Mouse (Mus musculus) layer of hippocampus, adult 9-11 months (tissue): ENCODE measurements around the gene Pik3c2b.
"Not testable (repeated sequence)": the region's sequence is repeated elsewhere in the genome, so short reads cannot be mapped to it uniquely, and the experiment has no call there.

Source experiments
- DNase-seq: peaks from one replicate; pipeline ENCODE4 v3.0.0; 2022

Gene Pik3c2b

DNA sequence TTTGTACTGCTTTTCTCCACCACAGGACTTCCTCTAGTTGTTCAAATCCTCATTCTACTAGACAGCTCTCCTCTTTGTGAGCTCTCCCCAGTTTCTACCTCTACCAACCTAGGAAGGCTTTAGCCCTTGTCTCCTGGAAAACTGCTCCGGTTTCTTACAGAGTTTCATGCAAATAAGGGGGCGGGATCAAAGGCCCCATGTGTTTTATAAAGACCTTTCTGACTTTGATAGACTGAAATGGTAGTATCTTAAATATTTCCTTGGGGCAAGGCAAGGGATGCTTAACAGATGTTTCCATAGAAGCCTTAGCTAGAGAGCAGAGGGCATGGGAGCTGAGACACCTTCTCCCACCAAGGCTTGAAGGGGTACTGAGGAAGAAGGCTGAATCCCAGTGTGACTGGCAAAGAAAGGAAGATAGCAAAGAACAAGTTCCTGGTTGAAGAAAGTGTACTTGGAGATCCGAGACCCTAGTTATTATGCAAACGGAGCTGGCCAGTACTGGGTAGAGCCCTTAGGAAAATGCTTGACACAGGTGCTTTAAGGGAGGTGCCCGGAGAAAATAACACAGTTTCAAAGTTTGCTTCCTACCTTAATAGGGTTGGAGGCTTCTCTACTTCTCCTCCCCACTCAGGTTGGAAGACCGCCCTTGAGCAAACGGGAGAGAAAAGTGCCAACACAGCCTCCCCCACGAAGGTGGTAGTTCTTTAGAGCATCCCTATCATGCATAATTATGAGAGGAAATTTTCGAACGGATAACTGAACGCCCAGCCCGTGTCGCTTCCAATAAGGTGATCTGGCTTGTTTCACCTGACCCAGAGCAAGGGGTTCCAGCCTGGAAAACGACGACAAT lies at the start of gene Pik3c2b:
Gene Pik3c2b (plus strand): TSS at position 657 of the 850 bp plus-strand sequence.
- DNase-seq: no peak

DNA sequence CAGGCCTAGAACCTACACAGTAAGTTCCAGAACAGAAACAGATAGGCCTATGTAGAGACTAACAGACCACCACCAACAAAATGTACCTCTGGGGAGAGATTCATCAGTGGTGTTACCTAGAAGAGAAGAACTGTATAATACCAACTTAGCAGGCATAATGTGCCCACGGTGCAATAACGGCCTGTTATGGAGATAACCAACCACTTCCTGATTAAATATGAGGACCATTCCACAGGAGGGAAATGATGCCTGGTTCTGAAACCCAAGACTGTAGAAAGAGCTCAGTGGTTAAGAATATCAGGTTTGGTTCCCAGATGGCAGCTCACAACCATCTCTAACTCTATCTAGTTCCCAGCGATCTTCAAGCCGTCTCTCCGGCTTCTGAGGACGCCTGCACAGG lies 45.1 kb upstream of the Pik3c2b start:
- no peak for DNase-seq

DNA sequence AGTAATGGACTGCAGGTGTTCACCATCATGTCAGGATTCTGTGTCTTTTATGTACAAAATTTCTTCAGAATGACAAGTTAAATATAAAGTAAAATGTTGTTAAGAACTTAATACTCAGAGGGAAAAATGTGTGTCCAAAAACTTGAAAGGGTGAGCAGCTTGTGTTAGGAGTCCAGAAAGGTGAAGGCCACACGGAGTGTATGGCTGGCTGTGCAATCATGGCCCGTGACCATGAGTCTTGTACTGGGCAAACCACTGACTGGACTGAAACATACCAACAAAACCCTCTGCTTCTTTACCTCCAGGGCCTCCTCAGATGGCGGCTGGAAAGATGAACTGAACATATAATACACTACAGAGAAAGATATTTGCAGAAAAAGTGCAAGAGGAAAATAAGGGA lies 38.9 kb upstream of the Pik3c2b start:
- no peak for DNase-seq

DNA sequence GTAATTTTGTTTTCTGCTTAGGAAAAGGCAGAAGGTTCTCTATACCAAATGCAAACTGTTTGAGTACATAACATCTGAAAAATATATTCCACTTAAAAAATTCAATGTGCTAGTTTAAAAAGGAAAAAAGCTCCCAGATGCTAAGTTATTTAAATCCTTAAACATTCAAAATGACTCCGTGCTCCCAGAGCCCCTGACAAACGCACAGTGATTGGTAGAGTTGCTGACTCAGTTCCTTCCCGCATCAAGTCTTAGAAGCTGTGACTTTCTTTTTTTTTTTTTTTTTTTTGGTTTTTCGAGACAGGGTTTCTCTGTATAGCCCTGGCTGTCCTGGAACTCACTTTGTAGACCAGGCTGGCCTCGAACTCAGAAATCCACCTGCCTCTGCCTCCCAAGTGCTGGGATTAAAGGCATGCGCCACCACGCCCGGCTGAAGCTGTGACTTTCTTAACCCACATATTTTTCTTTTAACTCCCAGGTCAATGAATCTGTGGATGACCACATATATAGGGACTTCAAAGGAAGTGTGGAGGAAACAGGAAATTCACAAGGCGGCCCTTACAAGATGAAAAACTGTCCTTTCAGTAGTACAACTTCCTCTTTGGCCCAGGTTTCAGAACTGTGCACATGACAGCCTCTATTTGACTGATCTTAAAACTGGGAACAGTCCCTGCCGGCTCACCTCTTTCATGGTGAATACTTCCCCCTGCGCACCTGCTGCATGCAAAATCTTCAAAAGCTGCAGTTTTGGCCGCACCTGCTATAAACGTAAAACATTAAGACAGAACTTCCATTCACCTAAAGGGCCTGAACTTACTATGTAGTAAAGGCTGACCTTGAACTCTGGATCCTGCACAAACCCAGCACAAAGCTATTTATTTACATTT lies 33.3 kb upstream of the Pik3c2b start:
- DNase-seq: no peak

DNA sequence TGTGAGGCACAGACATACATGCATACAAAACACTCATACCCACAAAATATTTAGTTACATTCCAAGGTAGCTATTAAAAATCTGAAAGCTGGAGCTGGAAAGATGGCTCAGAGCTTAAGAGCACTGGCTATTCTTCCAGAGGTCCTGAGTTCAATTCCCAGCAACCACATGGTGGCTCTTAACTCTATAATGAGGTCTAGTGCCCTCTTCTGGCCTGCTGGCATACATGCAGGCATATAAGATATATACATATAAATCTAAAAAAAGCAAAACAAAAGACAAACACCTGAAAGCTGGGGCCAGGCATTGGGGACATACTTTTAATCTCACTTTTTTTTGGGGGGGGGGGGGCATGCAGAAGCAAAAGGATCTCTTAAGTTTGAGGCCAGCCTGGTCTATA lies 32.1 kb upstream of the Pik3c2b start:
- no peak for DNase-seq

DNA sequence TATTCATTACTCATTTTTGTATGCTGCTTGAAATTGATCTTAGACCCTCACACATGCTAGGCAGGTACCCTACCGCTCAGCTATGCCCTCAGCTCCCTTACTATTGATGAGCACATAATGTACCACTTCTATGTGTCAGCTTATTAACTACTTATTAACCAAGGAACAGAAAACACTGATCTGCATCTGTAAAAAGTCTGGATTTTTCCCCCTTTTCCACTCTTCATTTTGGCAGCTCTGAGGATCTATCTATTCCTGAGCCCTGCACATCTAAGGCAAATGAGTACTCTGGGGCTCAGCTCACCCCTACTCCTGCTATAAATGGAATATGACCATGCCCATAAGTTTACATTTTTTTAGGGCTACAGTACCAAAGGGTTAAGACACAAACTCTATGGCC lies 31.3 kb upstream of the Pik3c2b start:
- DNase-seq: no peak

DNA sequence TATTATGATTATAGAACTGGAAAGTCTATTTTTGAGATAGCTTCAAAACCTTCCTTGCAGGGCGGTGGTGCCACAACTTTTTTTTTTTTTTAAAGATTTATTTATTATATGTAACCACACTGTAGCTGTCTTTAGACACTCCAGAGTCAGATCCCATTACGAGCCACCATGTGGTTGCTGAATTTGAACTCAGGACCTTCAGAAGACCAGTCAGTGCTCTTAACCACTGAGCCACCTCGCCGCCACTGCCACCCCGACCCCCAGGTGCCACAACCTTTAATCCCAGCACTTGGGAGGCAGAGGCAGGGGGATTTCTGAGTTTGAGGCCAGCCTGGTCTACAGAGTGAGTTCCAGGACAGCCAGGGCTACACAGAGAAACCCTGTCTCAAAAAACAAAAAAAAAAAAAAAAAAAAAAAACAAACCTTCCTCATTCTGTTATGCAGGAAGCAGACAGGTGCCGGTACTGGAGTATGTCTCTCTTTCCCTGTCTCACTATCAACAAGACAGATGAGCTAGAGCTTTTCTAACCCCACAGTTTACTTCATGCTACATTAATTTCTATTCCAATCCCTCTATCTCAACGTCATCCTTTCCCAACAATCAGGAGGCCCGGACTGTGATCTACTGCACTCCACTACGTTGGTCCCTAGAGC lies 28.6 kb upstream of the Pik3c2b start:
- no peak for DNase-seq

DNA sequence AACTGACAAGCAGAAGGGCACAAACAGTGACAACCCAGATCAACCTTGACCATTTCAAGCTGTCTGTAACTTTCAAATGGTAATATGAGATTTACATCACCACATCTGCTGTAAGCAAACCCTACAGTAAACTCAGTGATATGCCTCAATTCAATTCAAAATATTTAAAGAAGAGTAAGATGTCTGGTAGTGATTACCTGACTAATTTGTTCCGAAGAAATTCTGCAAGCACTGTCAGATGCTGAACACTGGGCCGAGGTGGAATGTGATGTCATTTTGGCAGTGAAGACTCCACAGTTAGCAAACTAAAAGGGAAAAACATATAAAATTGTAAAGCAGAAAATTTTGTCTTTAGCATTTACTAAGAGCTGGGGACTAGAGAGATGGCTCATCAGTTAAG lies 26.9 kb upstream of the Pik3c2b start:
- DNase-seq: no peak

DNA sequence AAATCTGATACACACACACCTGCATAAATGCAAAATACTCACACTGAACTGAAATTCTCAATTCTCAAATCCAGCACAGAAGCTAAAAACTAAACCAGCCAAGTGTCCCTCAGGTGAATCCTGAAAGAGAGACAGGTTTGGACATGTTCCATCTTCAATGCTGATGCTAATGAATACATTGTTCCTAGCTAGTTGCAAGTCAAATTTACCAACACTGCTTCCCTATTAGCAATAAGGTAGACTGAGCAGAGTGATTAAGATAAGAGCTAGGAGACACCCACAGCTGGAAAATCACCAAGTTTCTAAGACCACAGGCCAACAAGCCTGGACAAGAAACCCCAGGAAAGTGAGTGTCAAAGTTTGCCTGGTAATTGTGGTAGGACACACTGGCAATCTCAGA lies 26.2 kb upstream of the Pik3c2b start:
- no peak for DNase-seq

DNA sequence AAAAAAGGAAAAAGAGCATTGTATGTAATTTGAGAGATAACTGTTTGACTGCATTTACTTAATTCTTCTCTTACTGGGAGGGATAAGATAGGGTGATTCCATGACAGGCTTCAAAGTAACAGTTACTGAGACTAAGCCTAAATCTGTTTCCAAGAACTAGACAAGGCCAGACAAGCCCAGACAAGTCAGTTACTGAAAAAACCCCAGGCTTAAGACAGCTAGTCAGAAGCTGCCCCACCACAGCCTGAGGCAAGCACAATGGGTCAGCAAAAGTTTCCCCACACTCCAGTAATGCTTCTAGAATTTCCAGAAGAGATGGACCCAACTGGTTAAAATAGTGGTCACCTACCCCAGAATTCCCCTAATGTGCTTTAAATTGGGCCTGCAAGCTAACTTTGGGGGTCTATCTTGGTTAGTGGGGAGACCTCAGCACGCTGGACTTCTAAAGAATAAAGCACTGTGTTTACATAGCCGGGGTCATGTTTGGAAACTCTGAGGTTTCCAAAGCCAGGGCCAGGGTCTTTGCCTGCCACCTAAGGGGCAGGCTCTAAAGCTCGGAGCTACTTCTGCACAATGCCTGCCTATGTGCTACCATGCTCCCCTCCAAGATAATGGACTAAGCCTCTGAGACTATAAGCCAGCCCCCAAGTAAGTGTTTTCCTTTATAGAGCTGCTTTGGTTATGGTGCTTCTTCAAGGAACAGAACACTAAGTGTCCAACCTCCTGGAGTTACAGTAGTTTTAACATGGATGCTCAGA lies 25.2 kb upstream of the Pik3c2b start:
- no peak for DNase-seq

DNA sequence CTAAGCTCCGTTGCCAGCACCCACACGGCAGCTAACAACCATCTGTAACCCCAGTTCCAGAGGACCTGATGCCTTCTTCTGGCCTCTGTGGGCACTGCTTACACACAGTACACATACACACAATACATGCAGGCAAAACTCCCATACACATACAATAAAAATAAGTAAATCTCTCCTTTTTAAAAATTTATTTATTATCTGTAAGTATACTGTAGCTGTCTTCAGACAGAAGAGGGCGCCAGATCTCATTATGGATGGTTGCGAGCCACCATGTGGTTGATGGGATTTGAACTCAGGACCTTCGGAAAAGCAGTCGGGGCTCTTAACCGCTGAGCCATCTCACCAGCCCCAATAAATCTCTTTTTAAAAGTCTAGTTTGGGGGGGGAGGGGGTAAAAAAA lies 24.1 kb upstream of the Pik3c2b start:
- DNase-seq: no peak

DNA sequence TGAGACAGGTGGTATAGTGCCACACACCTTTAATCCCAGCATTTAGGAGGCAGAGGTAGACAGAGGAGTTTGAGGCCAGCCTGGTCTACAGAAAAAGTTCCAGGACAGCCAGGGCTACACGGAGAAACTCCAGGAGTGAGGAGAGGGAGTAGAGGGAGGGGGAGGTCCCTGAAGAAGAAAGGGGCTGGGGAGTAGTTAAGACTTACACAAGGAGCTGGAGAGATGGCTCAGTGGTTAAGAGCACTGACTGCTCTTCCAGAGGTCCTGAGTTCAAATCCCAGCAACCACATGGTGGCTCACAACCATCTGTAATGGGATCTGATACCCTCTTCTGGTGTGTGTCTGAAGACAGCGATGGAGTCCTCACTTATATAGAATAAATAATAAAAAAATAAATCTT lies 23.5 kb upstream of the Pik3c2b start:
- not testable (repeated sequence) for DNase-seq

DNA sequence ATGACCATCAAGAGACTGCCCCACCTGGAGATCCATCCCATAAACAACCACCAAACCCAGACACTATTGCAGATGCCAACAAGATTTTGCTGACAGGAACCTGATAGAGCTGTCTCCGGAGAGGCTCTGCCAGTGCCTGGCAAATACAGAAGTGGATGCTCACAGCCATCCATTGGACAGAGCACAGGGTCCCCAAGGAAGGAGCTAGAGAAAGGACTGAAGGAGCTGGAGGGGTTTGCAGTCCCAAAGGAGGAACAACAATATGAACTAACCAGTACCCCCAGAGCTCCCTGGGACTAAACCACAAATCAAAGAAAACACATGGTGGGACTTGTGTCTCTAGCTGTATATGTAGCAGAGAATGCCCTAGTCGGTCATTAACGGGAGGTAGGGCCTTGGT lies 21.7 kb upstream of the Pik3c2b start:
- DNase-seq: not testable (repeated sequence)

DNA sequence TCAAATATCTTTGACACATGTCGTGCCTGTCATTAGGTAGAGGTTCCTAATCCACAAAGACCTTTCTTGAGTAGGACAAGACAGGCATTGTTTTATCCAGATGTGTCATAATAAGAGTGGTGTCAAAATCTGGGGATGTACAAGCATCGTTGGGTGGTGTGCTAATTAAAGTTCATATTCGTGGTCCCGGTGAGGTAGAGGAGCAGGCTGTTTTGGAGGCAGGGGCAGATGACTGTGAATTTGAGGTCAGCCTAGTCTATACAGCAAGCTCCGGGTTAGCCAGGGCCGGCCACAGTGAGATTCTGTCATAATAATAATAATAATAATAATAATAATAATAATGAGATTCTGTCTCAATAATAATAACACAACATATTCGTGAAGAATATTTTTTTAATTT lies 21.0 kb upstream of the Pik3c2b start:
- no peak for DNase-seq

DNA sequence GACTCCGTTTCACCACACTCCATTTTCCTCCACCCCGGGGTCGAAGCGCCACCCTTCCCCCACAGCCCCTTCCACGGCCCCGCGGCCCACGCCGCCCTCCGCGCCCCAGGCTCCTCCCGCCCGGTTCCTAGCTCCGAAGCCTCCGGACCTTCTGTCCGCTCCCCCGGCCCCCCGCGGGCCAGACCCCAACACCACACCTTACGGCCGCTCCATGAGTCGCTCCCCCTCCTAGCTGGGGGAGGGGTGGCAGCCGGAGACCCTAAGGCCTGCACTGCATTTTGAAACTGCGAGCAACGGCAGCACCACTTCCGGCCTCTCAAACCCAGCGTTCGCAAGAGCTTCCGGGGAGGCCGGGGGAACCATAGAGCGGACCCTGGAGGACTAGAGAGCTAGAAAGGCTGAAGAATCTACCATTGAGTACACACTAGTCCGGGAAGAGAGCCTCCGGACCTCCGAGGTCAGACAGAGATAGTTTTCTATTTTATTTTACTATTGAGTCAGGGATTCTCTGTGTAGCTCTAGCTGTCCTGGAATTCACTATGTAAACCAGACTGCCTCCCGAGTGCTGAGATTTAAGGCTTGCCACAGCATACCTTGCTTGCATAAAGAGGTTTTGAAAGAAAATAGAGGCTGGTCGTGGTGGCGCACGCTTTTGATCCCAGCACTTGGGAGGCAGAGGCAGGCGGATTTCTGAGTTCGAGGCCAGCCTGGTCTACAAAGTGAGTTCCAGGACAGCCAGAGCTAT lies 20.2 kb upstream of the Pik3c2b start:
- peak; percentile 93 for DNase-seq

DNA sequence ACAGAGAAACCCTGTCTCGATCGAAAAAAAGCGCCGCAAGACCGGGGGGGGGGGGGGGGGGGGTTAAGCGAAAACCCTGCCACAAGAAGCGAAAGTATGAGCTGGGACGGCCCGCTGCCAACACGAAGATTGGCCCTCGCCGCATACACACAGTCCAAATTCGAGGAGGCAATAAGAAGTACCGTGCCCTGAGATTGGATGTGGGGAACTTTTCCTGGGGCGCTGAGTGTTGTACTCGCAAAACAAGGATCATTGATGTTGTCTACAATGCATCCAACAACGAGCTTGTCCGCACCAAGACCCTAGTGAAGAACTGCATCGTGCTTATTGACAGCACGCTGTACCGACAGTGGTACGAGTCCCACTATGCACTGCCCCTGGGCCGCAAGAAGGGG lies 19.7 kb upstream of the Pik3c2b start:
- not testable (repeated sequence) for DNase-seq

DNA sequence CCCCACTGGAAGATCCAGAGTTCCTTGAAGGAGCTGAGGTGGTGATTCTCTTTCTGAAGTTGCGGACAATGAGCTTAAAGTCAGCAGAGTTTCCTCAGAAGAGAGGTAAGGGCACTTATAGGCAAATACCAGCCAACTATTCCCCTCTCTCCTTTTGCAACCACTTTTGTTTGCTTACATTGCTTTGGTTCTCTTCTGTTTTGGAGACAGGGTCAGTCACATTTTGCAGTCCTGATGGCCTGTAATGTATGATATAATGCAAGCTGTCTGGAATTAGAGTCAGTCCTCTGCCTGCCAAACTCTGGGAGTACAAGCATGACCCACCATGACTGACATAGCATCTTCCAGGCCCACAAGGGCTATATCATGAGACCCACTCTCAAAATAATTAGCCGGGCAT lies 18.3 kb upstream of the Pik3c2b start:
- DNase-seq: no peak

DNA sequence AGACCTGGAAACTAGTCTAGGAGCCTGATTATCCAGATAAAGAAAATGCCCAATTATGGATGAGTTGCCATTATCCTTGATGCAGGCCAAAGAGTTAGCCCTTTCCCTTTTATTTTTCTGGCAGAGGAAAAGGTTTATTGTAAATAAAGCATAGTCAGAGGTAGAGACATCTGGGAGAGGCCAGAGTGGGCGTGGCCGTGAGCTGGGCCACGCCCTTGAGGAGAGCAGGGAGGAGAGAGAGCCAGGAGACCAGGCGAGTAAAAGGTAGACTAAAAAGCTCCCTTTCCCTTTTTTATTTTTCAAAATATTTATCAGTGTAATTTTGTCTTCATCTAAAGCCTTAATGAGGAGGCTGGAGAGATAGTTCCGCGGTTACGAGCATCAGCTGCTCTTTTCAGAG lies 17.5 kb upstream of the Pik3c2b start:
- no peak for DNase-seq

DNA sequence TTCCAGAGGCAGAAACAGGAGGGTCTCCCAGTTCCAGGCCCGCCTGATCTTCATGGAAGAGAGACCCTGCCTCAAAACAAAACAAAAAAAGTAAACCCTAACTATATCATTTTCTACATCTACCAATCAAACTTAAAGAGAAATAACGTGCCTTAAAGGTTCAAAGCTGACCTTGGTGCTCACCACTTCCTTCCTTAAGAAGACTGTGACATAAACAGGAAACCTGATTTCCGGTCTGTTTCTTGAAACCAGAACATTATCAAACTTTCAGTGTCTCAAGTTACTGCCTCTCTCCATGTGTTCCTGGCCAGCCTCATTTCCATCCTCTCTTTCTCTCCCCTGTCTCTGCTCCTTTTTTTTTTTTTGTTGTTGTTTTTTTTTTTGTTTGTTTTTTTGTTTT lies 15.7 kb upstream of the Pik3c2b start:
- no peak for DNase-seq

DNA sequence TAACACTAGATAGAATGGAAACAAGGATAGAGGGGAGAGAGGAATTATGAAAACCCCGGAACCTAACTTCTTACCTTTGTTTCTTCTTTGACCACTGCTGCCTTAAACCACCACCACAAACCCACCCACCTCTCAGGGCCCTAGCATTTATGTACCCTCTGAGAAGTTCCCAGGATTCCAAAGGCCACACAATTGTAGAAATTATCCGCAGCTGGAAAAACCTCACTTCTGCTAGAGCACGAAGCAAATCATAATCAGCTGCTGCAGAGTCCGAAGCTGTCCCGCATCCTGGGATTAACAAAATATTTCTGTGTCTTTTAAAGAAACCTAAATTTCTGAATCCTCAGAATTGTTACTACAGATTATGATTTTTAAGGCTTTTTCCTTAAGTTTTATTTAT lies 15.0 kb upstream of the Pik3c2b start, which contains the start of gene Mdm4:
Gene Mdm4 (minus strand): TSS at position 101 of the 400 bp plus-strand sequence.
- DNase-seq: no peak

DNA sequence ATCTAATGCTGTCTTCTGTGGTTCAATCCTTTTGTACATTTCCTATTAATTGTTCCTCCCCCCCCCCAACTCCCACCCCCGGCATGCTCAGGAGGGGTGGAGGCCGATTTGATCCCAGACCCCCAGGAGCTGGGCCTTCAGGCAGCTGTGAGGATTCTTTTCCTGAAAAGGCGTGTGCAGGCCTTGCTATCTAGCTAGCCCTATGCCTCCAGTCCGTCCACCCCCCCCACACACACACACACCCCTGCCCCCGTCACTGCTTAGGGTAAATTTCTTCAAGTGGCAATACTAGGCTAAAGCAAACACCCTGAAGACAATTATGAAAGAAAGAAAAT lies 12.5 kb upstream of the Pik3c2b start:
- no peak for DNase-seq
